Mouse (Mus musculus): ENCODE data around the gene Kdm1b.

DNA sequence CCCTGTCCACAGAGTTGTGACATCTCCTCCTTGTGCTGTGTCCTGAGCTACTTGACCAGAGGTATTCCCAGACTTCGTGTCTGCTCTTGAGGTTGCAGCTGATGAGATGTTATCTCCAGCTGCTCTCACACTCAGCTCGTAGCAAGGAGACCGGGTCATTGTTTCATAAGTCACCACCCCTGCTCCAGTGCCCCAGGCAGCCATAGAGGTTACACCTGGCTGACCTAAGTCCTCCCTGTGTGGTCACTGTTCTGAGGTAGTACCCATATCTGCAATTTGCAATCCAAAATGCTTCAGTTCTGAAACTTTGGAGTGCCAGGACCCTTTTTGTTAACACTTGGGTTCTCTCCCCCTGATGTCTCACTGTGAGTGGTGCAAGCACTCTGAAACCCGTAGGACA lies 6.7 kb downstream of the Kdm1b start:
- TF ChIP-seq POLR2A (IDR thresholded peaks at IDR 0.05; ENCODE audit: low read depth, low read length) (no peak), CTCF (conservative IDR thresholded peaks at IDR 0.05; ENCODE audit: insufficient read depth, insufficient read length, low read depth, low read length) (no peak)
